Mouse (Mus musculus): ENCODE results near the gene Ccr7. TPM values are rescaled to one million over a fixed set of nuclear protein-coding genes. Genes with fewer than 3 reads are reported as not detected.

Ccr7 gene
- total RNA-seq, 2 experiments from 2014 or later, result not detected

GRCm38 (mm10) chr11:99110370-99111110 lies 44.3 kb downstream of the Ccr7 start:
- intact Hi-C loops (cut with DNase I), result no loop called here
- TF ChIP-seq CTCF (IDR thresholded peaks at IDR 0.05), result peak; percentile 43
- Histone ChIP-seq H3K4me3 (no peak overlapping the region), H3K27ac (no peak overlapping the region)
- no peak for DNase-seq (ENCODE audit: extremely low spot score in 1 of 2, low spot score in 2 of 2)

GRCm38 (mm10) chr11:99108296-99108695 lies 46.6 kb downstream of the Ccr7 start:
- no peak for DNase-seq (ENCODE audit: extremely low spot score in 1 of 2, low spot score in 2 of 2)
- no peak overlapping the region for H3K27ac ChIP-seq
- TF ChIP-seq CTCF (IDR thresholded peaks at IDR 0.05), result no peak
- intact Hi-C loops (cut with DNase I), result loop anchor here (5.0 kb wide), 1 partner anchor 41 kb away; no protein-coding TSS in a partner anchor
- H3K4me3 ChIP-seq, result no peak overlapping the region

DNA sequence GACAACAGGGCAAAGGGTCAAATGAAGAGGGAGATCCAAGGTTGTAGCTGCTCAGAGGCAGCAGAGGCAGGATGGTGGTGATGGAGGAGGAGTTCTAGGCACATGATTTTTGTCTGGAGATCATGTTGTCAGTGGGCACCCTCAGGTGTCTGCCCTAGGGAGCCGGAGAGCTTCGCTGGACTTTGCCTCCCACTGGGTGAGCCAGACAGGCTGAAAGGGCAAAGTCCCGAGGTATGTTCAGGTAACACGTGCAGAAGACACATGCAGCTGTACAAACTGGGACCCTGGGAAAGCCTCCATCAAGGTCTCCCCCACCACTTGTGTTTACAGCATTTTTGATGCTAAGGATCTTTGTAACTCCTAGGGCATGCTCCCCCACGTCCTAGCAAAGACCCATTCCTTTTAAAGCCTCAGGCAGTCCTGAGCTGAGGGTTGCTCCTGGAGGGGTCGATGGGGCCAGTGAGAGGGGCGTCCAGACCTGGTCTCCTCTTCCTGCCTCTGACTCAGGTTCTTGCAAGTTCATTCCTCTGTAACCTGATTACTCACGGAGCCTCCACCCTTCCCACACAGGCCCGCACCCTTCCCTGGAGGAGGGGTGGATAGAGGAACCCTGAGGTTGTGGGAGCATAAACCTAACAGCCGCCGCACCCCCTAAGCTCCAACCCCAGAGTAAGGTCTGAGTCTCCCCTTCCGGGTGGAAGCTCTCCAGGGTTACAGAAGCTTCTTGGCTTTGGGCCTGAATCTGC lies 48.7 kb downstream of the Ccr7 start:
- DNase-seq (ENCODE audit: extremely low spot score in 1 of 2, low spot score in 2 of 2), result no peak
- H3K4me3 ChIP-seq, result no peak overlapping the region
- intact Hi-C loops (cut with DNase I), result loop anchor here (5.0 kb wide), 1 partner anchor 39 kb away; no protein-coding TSS in a partner anchor
- TF ChIP-seq CTCF (IDR thresholded peaks at IDR 0.05), result no peak
- no peak overlapping the region for H3K27ac ChIP-seq

GRCm38 (mm10) chr11:99104609-99105410 lies 50.1 kb downstream of the Ccr7 start:
- Histone ChIP-seq H3K4me3 (no peak overlapping the region), H3K27ac (no peak overlapping the region)
- intact Hi-C loops (cut with DNase I), result loop anchor here (5.0 kb wide), 1 partner anchor 38 kb away; no protein-coding TSS in a partner anchor
- DNase-seq (ENCODE audit: extremely low spot score in 1 of 2, low spot score in 2 of 2), result no peak
- TF ChIP-seq CTCF (IDR thresholded peaks at IDR 0.05), result no peak

DNA sequence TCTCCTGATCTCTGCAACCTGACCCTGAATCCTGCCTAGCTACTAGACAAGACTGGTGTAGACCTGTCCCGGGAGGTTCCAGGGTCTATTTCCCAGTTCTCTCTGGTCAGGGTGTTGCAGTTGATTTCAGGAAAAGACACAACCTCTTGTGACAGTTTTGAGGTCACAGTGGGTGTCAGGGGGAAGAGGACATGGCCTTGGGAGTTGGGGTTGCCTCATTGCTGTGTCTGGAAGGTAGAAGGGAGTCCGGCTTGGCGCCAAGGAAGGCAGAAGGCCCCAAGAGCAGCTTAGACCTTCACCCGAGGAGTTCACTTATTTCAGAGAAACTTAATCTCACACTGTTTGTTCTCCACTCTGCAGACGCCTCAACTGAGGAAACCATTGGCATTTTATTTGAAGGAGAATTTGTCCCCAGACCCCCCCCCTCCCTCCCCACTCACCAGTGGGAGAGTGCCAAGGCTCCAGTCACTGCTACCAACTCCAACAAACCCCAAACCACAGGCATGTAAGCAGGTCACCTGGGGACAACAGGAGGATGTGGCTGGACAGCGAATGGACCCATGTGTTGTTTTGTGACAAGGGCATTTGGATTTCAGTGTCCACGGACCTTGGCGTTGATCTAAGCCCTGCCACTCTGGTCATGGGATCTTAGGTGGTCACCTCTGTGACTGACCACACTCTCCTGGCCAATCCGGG lies 52.2 kb downstream of the Ccr7 start:
- no peak for TF ChIP-seq CTCF (IDR thresholded peaks at IDR 0.05)
- intact Hi-C loops (cut with DNase I), result no loop called here
- no peak for DNase-seq (ENCODE audit: extremely low spot score in 1 of 2, low spot score in 2 of 2)
- H3K4me3 ChIP-seq, result no peak overlapping the region
- H3K27ac ChIP-seq, result no peak overlapping the region

- intact Hi-C loops (cut with DNase I), result no loop called here
- no peak overlapping the region for H3K4me3 ChIP-seq
- no peak overlapping the region for H3K27ac ChIP-seq
- TF ChIP-seq CTCF (IDR thresholded peaks at IDR 0.05), result no peak
- DNase-seq (ENCODE audit: extremely low spot score in 1 of 2, low spot score in 2 of 2), result no peak
Measured at GRCm38 (mm10) chr11:99101693-99102092, 53.2 kb downstream of the Ccr7 start.

DNA sequence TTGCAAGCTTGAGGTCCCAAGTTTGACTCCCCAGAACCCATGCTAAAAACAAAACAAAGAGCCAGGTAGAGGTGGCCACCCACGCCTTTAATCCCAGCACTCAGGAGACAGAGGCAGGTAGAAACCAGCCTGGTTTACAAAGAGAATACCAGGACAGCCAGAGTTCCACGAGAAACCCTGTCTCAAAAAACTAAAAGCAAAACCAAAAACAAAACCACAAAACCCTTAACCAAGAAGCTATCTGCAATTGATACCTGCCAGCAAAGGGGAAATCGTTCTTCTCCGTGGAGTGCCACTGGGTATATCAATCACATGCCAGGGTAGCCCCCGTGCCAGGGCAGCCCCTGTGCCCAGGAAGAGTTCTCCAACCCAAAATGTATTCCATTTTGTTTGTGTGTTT lies 54.7 kb downstream of the Ccr7 start:
- no peak for TF ChIP-seq CTCF (IDR thresholded peaks at IDR 0.05)
- no peak overlapping the region for H3K27ac ChIP-seq
- intact Hi-C loops (cut with DNase I), result no loop called here
- H3K4me3 ChIP-seq, result no peak overlapping the region
- DNase-seq (ENCODE audit: extremely low spot score in 1 of 2, low spot score in 2 of 2), result no peak

DNA sequence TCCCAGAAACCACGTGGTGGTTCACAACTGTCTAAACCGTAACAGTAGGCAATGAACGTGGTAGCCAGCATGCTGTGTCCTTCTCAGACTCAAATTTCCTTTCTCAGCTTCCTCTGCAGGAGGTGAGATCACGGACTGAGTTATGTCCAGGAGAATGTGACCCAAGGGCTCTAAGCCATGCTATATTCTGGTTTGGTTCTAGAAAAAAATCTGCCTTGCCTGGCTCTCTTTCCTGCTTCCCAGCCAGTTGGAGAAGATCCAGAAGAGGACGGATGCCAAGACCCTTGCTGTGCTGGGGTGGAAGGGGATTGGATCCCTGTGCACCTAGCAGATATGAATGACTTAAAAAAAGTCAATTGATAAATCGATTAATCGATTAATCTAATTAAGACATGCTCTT lies 55.4 kb downstream of the Ccr7 start:
- Histone ChIP-seq H3K4me3 (no peak overlapping the region), H3K27ac (no peak overlapping the region)
- intact Hi-C loops (cut with DNase I), result no loop called here
- DNase-seq (ENCODE audit: extremely low spot score in 1 of 2, low spot score in 2 of 2), result no peak
- TF ChIP-seq CTCF (IDR thresholded peaks at IDR 0.05), result no peak

DNA sequence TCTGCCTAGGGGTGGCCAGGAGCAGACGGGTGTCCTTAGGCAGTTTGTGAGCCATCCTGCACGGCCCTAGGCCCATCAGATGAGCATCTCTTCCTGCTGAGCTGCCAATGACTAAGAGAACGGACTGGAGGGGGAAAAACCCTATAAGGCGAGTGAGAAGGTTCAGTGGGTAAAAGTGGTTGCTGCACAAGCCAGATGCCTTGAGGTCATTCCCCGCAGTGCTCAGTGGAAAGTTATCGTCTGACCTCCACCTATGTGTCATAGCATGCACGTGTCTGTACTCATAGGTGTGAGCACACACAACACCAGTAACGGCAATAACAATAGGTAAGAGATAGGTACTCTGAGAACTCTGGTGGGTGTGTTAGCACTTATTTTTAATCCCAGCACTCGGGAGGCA lies 56.0 kb downstream of the Ccr7 start:
- intact Hi-C loops (cut with DNase I), result no loop called here
- Histone ChIP-seq H3K4me3 (no peak overlapping the region), H3K27ac (no peak overlapping the region)
- DNase-seq (ENCODE audit: extremely low spot score in 1 of 2, low spot score in 2 of 2), result no peak
- TF ChIP-seq CTCF (IDR thresholded peaks at IDR 0.05), result no peak

- TF ChIP-seq CTCF (IDR thresholded peaks at IDR 0.05), result no peak
- intact Hi-C loops (cut with DNase I), result no loop called here
- Histone ChIP-seq H3K4me3 (no peak overlapping the region), H3K27ac (no peak overlapping the region)
- no peak for DNase-seq (ENCODE audit: extremely low spot score in 1 of 2, low spot score in 2 of 2)
Measured at GRCm38 (mm10) chr11:99096996-99097774, 57.7 kb downstream of the Ccr7 start.

GRCm38 (mm10) chr11:99096417-99096816 lies 58.5 kb downstream of the Ccr7 start:
- TF ChIP-seq CTCF (IDR thresholded peaks at IDR 0.05), result no peak
- Histone ChIP-seq H3K4me3 (no peak overlapping the region), H3K27ac (no peak overlapping the region)
- no peak for DNase-seq (ENCODE audit: extremely low spot score in 1 of 2, low spot score in 2 of 2)
- intact Hi-C loops (cut with DNase I), result no loop called here

Measured in left cerebral cortex, adult 2 months (tissue).